In genomic region chr17:56506417-56507065, GRCm38 (mm10) we compare ENCODE assay signal across 9 mouse cellular contexts. TPM values are rescaled to one million over a fixed set of nuclear protein-coding genes. Genes with fewer than 3 reads are reported as not detected.
DNase-seq lines count a peak whose midpoint lies in the region; ATAC-seq and TF ChIP-seq lines count a peak whose summit lies in the region.
"Had no signal": no experiment of that assay in that cellular context is flagged by ENCODE, and none has a peak within 500 bp of the region (broad histone marks: within the 10 kb centered on the region; RNA-seq: fewer than 3 reads in every experiment).

No protein-coding gene starts in this region.

- H3K9me3 ChIP-seq in forebrain, embryonic 16.5 days (ENCODE audit: control insufficient read depth, low read length): no peaks in the 10 kb centered on the region

- no peaks in the 10 kb centered on the region for H3K36me3 ChIP-seq in kidney, adult 2 months (ENCODE audit: control insufficient read depth, insufficient read depth, low read length)
- no peaks in the 10 kb centered on the region for H3K36me3 ChIP-seq in forebrain, embryonic 16.5 days (ENCODE audit: control insufficient read depth, insufficient read depth)
- no peaks in the 10 kb centered on the region for H3K36me3 ChIP-seq in macrophage (ENCODE audit: inconsistent target)

- DNase-seq in kidney, adult 2 months: no peak
- no peak for DNase-seq in kidney, adult 11 months
- DNase-seq in right cerebral cortex, postnatal 14 days: no peak
- DNase-seq in urinary bladder, postnatal 10 days (ENCODE audit: low spot score): no peak
- no peak for DNase-seq in thymus, postnatal 10 days (ENCODE audit: low spot score in 2 of 2)

- H3K4me3 ChIP-seq in kidney, adult 2 months (ENCODE audit: insufficient read depth, low read depth, low read length): 0 out of 2 replicates have a peak overlapping the region, but pooled peaks have one; percentile 58
- peak overlapping the region; percentile 61 for H3K4me3 ChIP-seq in bone marrow macrophage, adult 2 months (ENCODE audit: insufficient read depth, low read length)
- H3K4me3 ChIP-seq in forebrain, embryonic 16.5 days (replicated peaks; ENCODE audit: low read length): peak overlapping the region; percentile 64
- peak overlapping the region; percentile 36; the same call in 1 of the 2 replicates for H3K4me3 ChIP-seq in macrophage (ENCODE audit: inconsistent target)

- no peaks in the 10 kb centered on the region for H3K79me2 ChIP-seq in macrophage (ENCODE audit: inconsistent target)

- no peak for TF ChIP-seq POLR2A in kidney, adult 2 months (IDR thresholded peaks at IDR 0.05; ENCODE audit: low read depth, low read length)
- TF ChIP-seq POLR2A in bone marrow macrophage, adult 2 months (IDR thresholded peaks at IDR 0.05; ENCODE audit: borderline replicate concordance, low read depth, low read length): no peak

- ATAC-seq in forebrain, embryonic 16.5 days: no peak

- H3K27me3 ChIP-seq in kidney, adult 2 months (replicated peaks; ENCODE audit: control insufficient read depth, insufficient read depth, low read length): no peaks in the 10 kb centered on the region
- no peaks in the 10 kb centered on the region for H3K27me3 ChIP-seq in forebrain, embryonic 16.5 days (replicated peaks; ENCODE audit: control insufficient read depth, insufficient read depth, low read length)

- TF ChIP-seq CTCF in kidney, adult 2 months (conservative IDR thresholded peaks at IDR 0.05; ENCODE audit: insufficient read depth, insufficient read length, low read depth, low read length): no peak
- TF ChIP-seq CTCF in bone marrow macrophage, adult 2 months (IDR thresholded peaks at IDR 0.05; ENCODE audit: low read depth, low read length): no peak

- H3K4me2 ChIP-seq in forebrain, embryonic 16.5 days (ENCODE audit: low read length): peak overlapping the region; percentile 99

- H3K9ac ChIP-seq in forebrain, embryonic 16.5 days (replicated peaks; ENCODE audit: low read depth, low read length): peak overlapping the region; percentile 92

- no peak overlapping the region for H3K27ac ChIP-seq in kidney, adult 2 months (ENCODE audit: insufficient read depth, low read depth, low read length)
- peak overlapping the region; percentile 79 for H3K27ac ChIP-seq in bone marrow macrophage, adult 2 months (ENCODE audit: insufficient read depth, low read depth, low read length)
- peak overlapping the region; percentile 98 for H3K27ac ChIP-seq in forebrain, embryonic 16.5 days (ENCODE audit: low read length)
- H3K27ac ChIP-seq in macrophage: peak overlapping the region; percentile 79

- no peaks in the 10 kb centered on the region for H3K4me1 ChIP-seq in kidney, adult 2 months (ENCODE audit: control insufficient read depth, insufficient read depth, low read length)
- peaks cover 9% of the 10 kb centered on the region for H3K4me1 ChIP-seq in bone marrow macrophage, adult 2 months (ENCODE audit: control insufficient read depth, insufficient read depth, low read length)
- peaks cover 60% of the 10 kb centered on the region for H3K4me1 ChIP-seq in forebrain, embryonic 16.5 days (replicated peaks; ENCODE audit: control insufficient read depth, insufficient read depth, low read length)

- 66% methylated on average over 15 of the region's 15 CpGs for WGBS in kidney, adult 2 months
- WGBS in forebrain, embryonic 16.5 days: 59% methylated on average over 15 of the region's 15 CpGs
- 80% methylated on average over 13 of the region's 15 CpGs for WGBS in macrophage (ENCODE audit: missing documents)

RNA-seq across cellular contexts. Expression of gene Znrf4, which starts 5.7 kb away (rescaled TPM):
- 0.17 and 0.52 TPM in 2 replicates for polyA plus RNA-seq in kidney, adult 2 months (2012; rRNA removed)
- polyA plus RNA-seq in bone marrow macrophage, adult 2 months (2012; ENCODE audit: insufficient read depth, insufficient read length, missing spikeins): not detected in 2 replicates
- 0.21 TPM in 1 of 2 replicates, not detected in the other for polyA plus RNA-seq in forebrain, embryonic 16.5 days (2015; fragmentation: Nextera tagmentation; extraction: Ambion mirVana)
- total RNA-seq in macrophage (2018; cell fraction: chromatin; rRNA removed): not detected
- not detected for total RNA-seq in macrophage (2018; cell fraction: cytosol; rRNA removed)
- total RNA-seq in macrophage (2018; cell fraction: nucleus; rRNA removed): not detected
- polyA plus RNA-seq in macrophage (2018): not detected in 3 replicates
- total RNA-seq: granulocyte monocyte progenitor cell, adult 5-6 weeks had no signal

RNA-seq across cellular contexts. Expression of gene Ptprs, which starts 30.3 kb away (rescaled TPM):
- polyA plus RNA-seq in kidney, adult 2 months (2012; rRNA removed): 38.8 and 48.0 TPM in 2 replicates
- 75.2 and 77.2 TPM in 2 replicates for polyA plus RNA-seq in bone marrow macrophage, adult 2 months (2012; ENCODE audit: insufficient read depth, insufficient read length, missing spikeins)
- 359 and 391 TPM in 2 replicates for polyA plus RNA-seq in forebrain, embryonic 16.5 days (2015; fragmentation: Nextera tagmentation; extraction: Ambion mirVana)
- total RNA-seq in macrophage (2018; cell fraction: chromatin; rRNA removed): 100 to 1,000 TPM in 12 of 26 experiments, 10 to 100 TPM in 14; 41.5 to 232 (median 95.1) TPM
- 10 to 100 TPM in 14 of 26 experiments, 1 to 10 TPM in 12; 3.4 to 29.6 (median 11.9) TPM for total RNA-seq in macrophage (2018; cell fraction: cytosol; rRNA removed)
- total RNA-seq in macrophage (2018; cell fraction: nucleus; rRNA removed): 100 to 1,000 TPM in 6 of 26 experiments, 10 to 100 TPM in 20; 14.3 to 133 (median 44.5) TPM
- polyA plus RNA-seq in macrophage (2018): 13.0 to 25.1 TPM (median 19.4 TPM) in 3 replicates

RNA-seq across cellular contexts. Expression of gene Gm20219, which starts 47.6 kb away (rescaled TPM):
- 1.7 and 2.1 TPM in 2 replicates for polyA plus RNA-seq in kidney, adult 2 months (2012; rRNA removed)
- polyA plus RNA-seq in bone marrow macrophage, adult 2 months (2012; ENCODE audit: insufficient read depth, insufficient read length, missing spikeins): 1.6 and 2.1 TPM in 2 replicates
- polyA plus RNA-seq in forebrain, embryonic 16.5 days (2015; fragmentation: Nextera tagmentation; extraction: Ambion mirVana): 0.51 and 0.92 TPM in 2 replicates
- total RNA-seq in macrophage (2018; cell fraction: chromatin; rRNA removed): 1 to 10 TPM in 22 of 26 experiments, under 1 TPM in 2, not detected in 2; 0.74 to 9.6 (median 2.5) TPM
- under 1 TPM in 13 of 26 experiments, not detected in 13; 0.11 to 0.45 (median 0.16) TPM for total RNA-seq in macrophage (2018; cell fraction: cytosol; rRNA removed)
- total RNA-seq in macrophage (2018; cell fraction: nucleus; rRNA removed): 1 to 10 TPM in 25 of 26 experiments, not detected in 1; 1.5 to 8.4 (median 3.0) TPM
- 0.11 to 0.21 TPM in 2 of 3 replicates, not detected in the other for polyA plus RNA-seq in macrophage (2018)
